Mouse (Mus musculus) right cerebral cortex, postnatal 36 days (tissue): Measurements from ENCODE around the gene Tgm5.
"Not testable (repeated sequence)": the region's sequence is repeated elsewhere in the genome, so short reads cannot be mapped to it uniquely, and the experiment has no call there.

Source experiments
- DNase-seq, 2 experiments: peaks; one replicate each; pipeline ENCODE4 v3.0.0; 2022; ENCODE audit warnings: low spot score in 2 of 2, mixed read lengths in 1 of 2

Gene Tgm5

GRCm38 (mm10) chr2:121041098-121041497, 44.5 kb downstream of the Tgm5 start:
- DNase-seq: peak in 1 of 2 experiments; percentile 2

GRCm38 (mm10) chr2:121039382-121039781, 46.3 kb downstream of the Tgm5 start:
- DNase-seq: no peak

GRCm38 (mm10) chr2:121038851-121039250, 46.8 kb downstream of the Tgm5 start:
- DNase-seq: not testable (repeated sequence)

GRCm38 (mm10) chr2:121036733-121037341, 48.8 kb downstream of the Tgm5 start, which contains the start of gene Epb42:
Gene Epb42, minus strand, starts transcription at chr2:121037072.
- DNase-seq: no peak

GRCm38 (mm10) chr2:121022918-121023317, 62.7 kb downstream of the Tgm5 start:
- DNase-seq: no peak

GRCm38 (mm10) chr2:121017151-121017550, 68.5 kb downstream of the Tgm5 start:
- no peak for DNase-seq

- no peak for DNase-seq
Measured at GRCm38 (mm10) chr2:121016226-121016625, 69.4 kb downstream of the Tgm5 start.

GRCm38 (mm10) chr2:121015507-121015906, 70.1 kb downstream of the Tgm5 start:
- DNase-seq: no peak

GRCm38 (mm10) chr2:121012676-121013075, 73.0 kb downstream of the Tgm5 start:
- no peak for DNase-seq

GRCm38 (mm10) chr2:121009071-121009677, 76.5 kb downstream of the Tgm5 start:
- no peak for DNase-seq

GRCm38 (mm10) chr2:121008664-121009007, 77.0 kb downstream of the Tgm5 start:
- DNase-seq: no peak

GRCm38 (mm10) chr2:121007925-121008663, 77.5 kb downstream of the Tgm5 start, which contains the start of gene Ccndbp1:
Gene Ccndbp1, plus strand, starts transcription at chr2:121008403.
- peak; percentile 83 to 85 for DNase-seq

GRCm38 (mm10) chr2:121006986-121007385, 78.7 kb downstream of the Tgm5 start:
- no peak for DNase-seq

GRCm38 (mm10) chr2:121004018-121004811, 81.4 kb downstream of the Tgm5 start:
- no peak for DNase-seq

- DNase-seq: no peak
Measured at GRCm38 (mm10) chr2:121003586-121003985, 82.1 kb downstream of the Tgm5 start.

GRCm38 (mm10) chr2:120998863-120999262, 86.8 kb downstream of the Tgm5 start:
- DNase-seq: no peak

- not testable (repeated sequence) for DNase-seq
Measured at GRCm38 (mm10) chr2:120996607-120997006, 89.0 kb downstream of the Tgm5 start.
